Mouse (Mus musculus): Measurements from ENCODE around the gene Copb1. TPM values are rescaled to one million over a fixed set of nuclear protein-coding genes. Genes with fewer than 3 reads are reported as not detected.
"Not testable (repeated sequence)": the region's sequence is repeated elsewhere in the genome, so short reads cannot be mapped to it uniquely, and the experiment has no call there.

The Copb1 gene
- polyA plus RNA-seq, 1 experiment from 2014 or later: 51.9 TPM

GRCm38 (mm10) chr7:114214385-114214784 is 40.1 kb downstream of the Copb1 start:
- no peaks in the 10 kb centered on the region for H3K9me3 ChIP-seq (replicated peaks)
- no peak for ATAC-seq (ENCODE audit: low read depth)
- no peak overlapping the region for H3K4me3 ChIP-seq (replicated peaks)
- H3K4me2 ChIP-seq: no peak overlapping the region
- 84% methylated on average over 1 of the region's 1 CpGs for WGBS (ENCODE audit: insufficient replicate concordance)
- peaks cover 8% of the 10 kb centered on the region; the same call in 1 of the 2 replicates for H3K4me1 ChIP-seq (replicated peaks)
- no peak overlapping the region for H3K9ac ChIP-seq
- no peaks in the 10 kb centered on the region for H3K27me3 ChIP-seq
- H3K27ac ChIP-seq: no peak overlapping the region
- H3K36me3 ChIP-seq: peaks cover 31% of the 10 kb centered on the region
- no peak for DNase-seq

- ATAC-seq (ENCODE audit: low read depth) (no peak), DNase-seq (no peak)
- Histone ChIP-seq H3K27me3 (no peaks in the 10 kb centered on the region), H3K27ac (no peak overlapping the region), H3K4me1 (replicated peaks) (peaks cover 8% of the 10 kb centered on the region; the same call in 1 of the 2 replicates), H3K9me3 (replicated peaks) (no peaks in the 10 kb centered on the region), H3K9ac (no peak overlapping the region), H3K4me2 (no peak overlapping the region), H3K36me3 (peaks cover 30% of the 10 kb centered on the region), H3K4me3 (replicated peaks) (no peak overlapping the region)
- WGBS (ENCODE audit: insufficient replicate concordance): 57% methylated on average over 2 of the region's 2 CpGs
Measured at GRCm38 (mm10) chr7:114213537-114213936, 41.0 kb downstream of the Copb1 start.

DNA sequence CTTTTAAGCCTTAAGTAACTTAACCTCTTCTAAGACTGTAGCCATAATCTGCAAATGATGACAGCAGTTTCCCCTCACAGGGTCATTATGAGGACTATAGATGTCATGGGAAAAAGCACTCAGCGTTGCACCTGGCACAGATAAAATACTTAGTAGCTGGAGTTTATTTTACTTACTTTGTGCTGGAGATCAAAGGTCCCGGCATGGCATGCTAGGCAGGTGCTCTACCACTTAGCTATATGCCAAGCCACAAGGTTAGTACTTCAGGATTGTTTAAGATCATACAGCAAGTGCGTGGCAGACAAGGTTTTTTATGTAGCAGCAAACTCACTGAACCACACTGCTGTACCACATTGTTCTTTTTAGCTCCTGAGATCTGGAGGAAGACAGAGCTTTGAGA is 43.9 kb downstream of the Copb1 start:
- no peaks in the 10 kb centered on the region for H3K27me3 ChIP-seq
- no peak overlapping the region for H3K4me2 ChIP-seq
- DNase-seq (no peak), ATAC-seq (ENCODE audit: low read depth) (no peak)
- peaks cover 17% of the 10 kb centered on the region for H3K36me3 ChIP-seq
- H3K4me3 ChIP-seq (replicated peaks): no peak overlapping the region
- WGBS (ENCODE audit: insufficient replicate concordance): 74% methylated on average over 3 of the region's 3 CpGs
- H3K4me1 ChIP-seq (replicated peaks): no peaks in the 10 kb centered on the region
- H3K9me3 ChIP-seq (replicated peaks): no peaks in the 10 kb centered on the region
- no peak overlapping the region for H3K9ac ChIP-seq
- H3K27ac ChIP-seq: no peak overlapping the region

DNA sequence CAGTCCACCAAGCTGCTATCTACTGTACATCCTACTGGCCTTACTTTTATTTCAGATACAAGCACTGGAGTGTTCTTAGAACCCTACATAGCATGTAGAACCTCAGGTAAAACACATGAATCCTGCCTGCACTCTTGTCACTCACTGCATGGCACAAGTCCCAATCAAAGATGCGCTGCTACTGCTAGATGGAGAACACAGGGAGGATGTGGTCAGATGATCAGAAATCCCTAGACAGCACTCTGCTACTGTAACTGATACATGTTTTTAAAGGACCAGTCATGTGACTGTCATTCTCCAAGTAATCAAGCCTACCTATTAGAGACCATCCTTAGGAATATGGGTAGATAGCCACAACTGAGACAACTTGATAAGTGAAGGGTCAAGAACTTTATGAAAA is 44.7 kb downstream of the Copb1 start:
- no peak overlapping the region for H3K4me2 ChIP-seq
- no peak for ATAC-seq (ENCODE audit: low read depth)
- DNase-seq: no peak
- H3K4me3 ChIP-seq (replicated peaks): no peak overlapping the region
- no peak overlapping the region for H3K27ac ChIP-seq
- no peaks in the 10 kb centered on the region for H3K9me3 ChIP-seq (replicated peaks)
- no peaks in the 10 kb centered on the region for H3K27me3 ChIP-seq
- WGBS (ENCODE audit: insufficient replicate concordance): 75% methylated on average over 1 of the region's 1 CpGs
- H3K36me3 ChIP-seq: peaks cover 14% of the 10 kb centered on the region
- no peak overlapping the region for H3K9ac ChIP-seq
- no peaks in the 10 kb centered on the region for H3K4me1 ChIP-seq (replicated peaks)

- ATAC-seq (ENCODE audit: low read depth) (no peak), DNase-seq (no peak)
- H3K27ac ChIP-seq: no peak overlapping the region
- H3K36me3 ChIP-seq: no peaks in the 10 kb centered on the region
- no peak overlapping the region for H3K4me3 ChIP-seq (replicated peaks)
- WGBS (ENCODE audit: insufficient replicate concordance): 48% methylated on average over 9 of the region's 9 CpGs
- H3K27me3 ChIP-seq: no peaks in the 10 kb centered on the region
- no peak overlapping the region for H3K9ac ChIP-seq
- H3K9me3 ChIP-seq (replicated peaks): no peaks in the 10 kb centered on the region
- H3K4me2 ChIP-seq: no peak overlapping the region
- H3K4me1 ChIP-seq (replicated peaks): peaks cover 6% of the 10 kb centered on the region
Measured at GRCm38 (mm10) chr7:114203491-114204359, 50.8 kb downstream of the Copb1 start.

DNA sequence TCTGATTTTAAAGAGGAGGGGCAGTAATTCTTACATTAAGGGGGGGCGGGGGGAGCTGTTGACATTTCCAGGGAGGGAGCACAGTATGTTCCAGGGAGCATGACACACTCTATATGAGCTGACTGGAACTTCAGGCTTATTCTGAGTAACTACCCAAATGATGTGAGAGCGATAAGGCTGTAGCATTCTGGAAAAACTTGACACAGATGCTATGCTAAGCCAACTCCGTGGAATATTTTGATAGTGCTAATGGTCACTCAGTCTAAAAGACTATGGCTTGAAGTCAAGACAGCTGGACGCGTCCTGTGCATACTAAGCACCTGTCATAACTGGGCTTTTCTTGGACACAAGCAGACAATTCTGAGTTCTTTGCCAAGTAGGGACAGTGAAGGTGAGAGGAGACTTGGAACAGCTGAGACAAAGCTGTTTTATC is 51.5 kb downstream of the Copb1 start:
- DNase-seq: no peak
- Histone ChIP-seq H3K4me3 (replicated peaks) (no peak overlapping the region), H3K9me3 (replicated peaks) (no peaks in the 10 kb centered on the region), H3K36me3 (no peaks in the 10 kb centered on the region), H3K4me1 (replicated peaks) (peaks cover 6% of the 10 kb centered on the region), H3K9ac (no peak overlapping the region), H3K4me2 (no peak overlapping the region), H3K27me3 (no peaks in the 10 kb centered on the region), H3K27ac (no peak overlapping the region)
- no peak for ATAC-seq (ENCODE audit: low read depth)
- 70% methylated on average over 5 of the region's 5 CpGs for WGBS (ENCODE audit: insufficient replicate concordance)

- DNase-seq (no peak), ATAC-seq (ENCODE audit: low read depth) (no peak)
- no peaks in the 10 kb centered on the region for H3K36me3 ChIP-seq
- no peak overlapping the region for H3K27ac ChIP-seq
- H3K9ac ChIP-seq: no peak overlapping the region
- H3K4me2 ChIP-seq: no peak overlapping the region
- WGBS (ENCODE audit: insufficient replicate concordance): 79% methylated on average over 2 of the region's 2 CpGs
- peaks cover 6% of the 10 kb centered on the region for H3K4me1 ChIP-seq (replicated peaks)
- no peaks in the 10 kb centered on the region for H3K9me3 ChIP-seq (replicated peaks)
- H3K27me3 ChIP-seq: no peaks in the 10 kb centered on the region
- no peak overlapping the region for H3K4me3 ChIP-seq (replicated peaks)
Measured at GRCm38 (mm10) chr7:114200651-114201050, 53.9 kb downstream of the Copb1 start.

DNA sequence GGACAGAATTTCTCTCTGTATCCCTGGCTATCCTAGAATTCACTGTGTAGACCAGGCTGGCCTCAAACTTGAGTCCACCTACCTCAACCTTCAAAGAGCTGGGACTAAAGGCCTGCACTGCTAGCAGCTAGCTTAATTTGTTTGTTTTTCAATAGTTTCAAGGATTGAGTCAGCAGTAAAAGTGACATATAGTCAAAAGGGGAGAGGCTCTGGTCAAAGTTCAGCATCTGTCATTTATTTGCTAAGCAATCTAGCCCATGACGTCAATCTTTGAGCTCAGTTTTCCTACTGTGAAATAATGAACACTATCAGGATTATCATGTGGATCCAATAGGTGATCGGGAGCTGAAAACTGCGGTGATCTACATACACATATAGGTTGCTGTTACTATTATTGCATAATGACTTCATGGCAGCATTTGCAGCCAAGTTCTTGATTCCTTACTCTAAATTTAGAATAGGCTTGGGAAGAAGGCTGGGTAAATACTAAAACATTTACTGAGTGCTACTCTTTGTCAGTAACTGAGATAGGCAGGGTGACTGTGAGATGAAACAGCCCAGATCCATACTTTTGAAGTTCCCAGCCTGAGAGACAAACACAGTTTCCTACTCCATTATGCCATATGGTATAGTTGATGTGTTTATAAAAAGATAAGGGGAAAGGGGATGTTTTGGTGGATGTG is 54.9 kb downstream of the Copb1 start:
- Histone ChIP-seq H3K9ac (no peak overlapping the region), H3K36me3 (no peaks in the 10 kb centered on the region)

DNA sequence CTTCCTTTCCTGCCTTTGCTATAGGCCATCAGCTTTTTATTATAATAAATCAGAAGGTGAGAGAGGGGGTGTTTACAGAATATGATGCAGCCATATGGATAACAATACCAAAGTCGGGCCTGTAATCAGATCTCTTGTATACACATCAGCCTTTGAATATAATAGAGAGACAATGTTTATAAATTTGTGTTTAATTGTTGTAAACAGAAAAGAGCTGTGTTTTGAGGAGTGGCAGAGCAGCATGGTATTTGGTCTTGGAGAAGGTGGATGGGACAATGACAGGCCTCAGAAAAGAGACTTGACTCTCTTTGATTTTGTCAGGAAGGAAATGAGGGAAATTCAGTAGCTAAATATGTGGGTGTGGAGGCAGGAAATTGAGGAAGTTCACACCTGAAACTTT is 56.3 kb downstream of the Copb1 start:
- H3K9me3 ChIP-seq (replicated peaks): no peaks in the 10 kb centered on the region
- no peak for ATAC-seq (ENCODE audit: low read depth)
- H3K4me1 ChIP-seq (replicated peaks): peaks cover 3% of the 10 kb centered on the region
- H3K4me3 ChIP-seq (replicated peaks): no peak overlapping the region
- H3K4me2 ChIP-seq: no peak overlapping the region
- no peak overlapping the region for H3K9ac ChIP-seq
- H3K27me3 ChIP-seq: no peaks in the 10 kb centered on the region
- WGBS (ENCODE audit: insufficient replicate concordance): 73% methylated on average over 1 of the region's 1 CpGs
- no peak for DNase-seq
- H3K27ac ChIP-seq: no peak overlapping the region
- H3K36me3 ChIP-seq: no peaks in the 10 kb centered on the region

More for the DNA sequence above, 54.9 kb downstream of the Copb1 start:
- Histone ChIP-seq H3K4me3 (replicated peaks) (no peak overlapping the region), H3K4me1 (replicated peaks) (peaks cover 6% of the 10 kb centered on the region), H3K9me3 (replicated peaks) (no peaks in the 10 kb centered on the region), H3K4me2 (no peak overlapping the region), H3K27ac (no peak overlapping the region), H3K27me3 (no peaks in the 10 kb centered on the region)
- DNase-seq (no peak), ATAC-seq (ENCODE audit: low read depth) (no peak)
- 63% methylated on average over 3 of the region's 3 CpGs for WGBS (ENCODE audit: insufficient replicate concordance)

- H3K4me1 ChIP-seq (replicated peaks); H3K9ac ChIP-seq: not testable (repeated sequence)
Measured at GRCm38 (mm10) chr7:114196588-114196987, 57.9 kb downstream of the Copb1 start.

DNA sequence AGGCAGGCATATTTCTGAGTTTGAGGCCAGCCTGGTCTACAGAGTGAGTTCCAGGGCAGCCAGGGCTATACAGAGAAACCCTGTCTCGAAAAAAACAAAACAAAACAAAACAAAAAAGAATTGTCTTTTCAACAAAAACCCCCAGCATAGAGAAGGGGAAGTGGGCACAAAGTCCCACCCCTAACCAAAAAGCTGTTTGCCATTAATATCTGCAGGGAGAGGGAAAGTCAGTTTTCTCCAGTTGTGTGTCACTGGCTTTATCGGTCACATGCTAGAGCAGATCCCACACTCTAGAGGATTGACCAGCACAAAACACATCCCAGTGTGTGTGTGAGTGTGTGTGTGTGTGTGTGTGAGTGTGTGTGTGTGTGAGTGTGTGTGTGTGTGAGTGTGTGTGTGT is 59.7 kb downstream of the Copb1 start:
- ATAC-seq (ENCODE audit: low read depth); H3K4me2 ChIP-seq: not testable (repeated sequence)

More at GRCm38 (mm10) chr7:114196588-114196987, 57.9 kb downstream of the Copb1 start:
- not testable (repeated sequence) for DNase-seq; H3K36me3 ChIP-seq; H3K27ac ChIP-seq; H3K9me3 ChIP-seq (replicated peaks); H3K4me3 ChIP-seq (replicated peaks); H3K4me2 ChIP-seq; ATAC-seq (ENCODE audit: low read depth); H3K27me3 ChIP-seq
- 56% methylated on average over 2 of the region's 2 CpGs for WGBS (ENCODE audit: insufficient replicate concordance)

More for the DNA sequence above, 59.7 kb downstream of the Copb1 start:
- H3K27ac ChIP-seq; H3K4me3 ChIP-seq (replicated peaks); H3K36me3 ChIP-seq; H3K4me1 ChIP-seq (replicated peaks); H3K9ac ChIP-seq; H3K27me3 ChIP-seq; H3K9me3 ChIP-seq (replicated peaks); DNase-seq: not testable (repeated sequence)
- WGBS (ENCODE audit: insufficient replicate concordance): 23% methylated on average over 2 of the region's 2 CpGs
